Mouse (Mus musculus) subcutaneous adipose tissue, adult 2 months (tissue): Measurements from ENCODE around the gene Slc16a6. TPM values are rescaled to one million over a fixed set of nuclear protein-coding genes. Genes with fewer than 3 reads are reported as not detected.

ENCODE experiments used
- polyA plus RNA-seq: library from polyadenylated mRNA; depleted of rRNA; stranded (reverse); fragments of >200 nt; gene quantifications from 2 replicates; pipeline ENCODE4 v1.2.3, GENCODE M21; 2012; ENCODE audit warnings: low replicate concordance; rRNA removed

Gene Slc16a6
- 1.2 and 4.3 TPM in 2 replicates for polyA plus RNA-seq

DNA sequence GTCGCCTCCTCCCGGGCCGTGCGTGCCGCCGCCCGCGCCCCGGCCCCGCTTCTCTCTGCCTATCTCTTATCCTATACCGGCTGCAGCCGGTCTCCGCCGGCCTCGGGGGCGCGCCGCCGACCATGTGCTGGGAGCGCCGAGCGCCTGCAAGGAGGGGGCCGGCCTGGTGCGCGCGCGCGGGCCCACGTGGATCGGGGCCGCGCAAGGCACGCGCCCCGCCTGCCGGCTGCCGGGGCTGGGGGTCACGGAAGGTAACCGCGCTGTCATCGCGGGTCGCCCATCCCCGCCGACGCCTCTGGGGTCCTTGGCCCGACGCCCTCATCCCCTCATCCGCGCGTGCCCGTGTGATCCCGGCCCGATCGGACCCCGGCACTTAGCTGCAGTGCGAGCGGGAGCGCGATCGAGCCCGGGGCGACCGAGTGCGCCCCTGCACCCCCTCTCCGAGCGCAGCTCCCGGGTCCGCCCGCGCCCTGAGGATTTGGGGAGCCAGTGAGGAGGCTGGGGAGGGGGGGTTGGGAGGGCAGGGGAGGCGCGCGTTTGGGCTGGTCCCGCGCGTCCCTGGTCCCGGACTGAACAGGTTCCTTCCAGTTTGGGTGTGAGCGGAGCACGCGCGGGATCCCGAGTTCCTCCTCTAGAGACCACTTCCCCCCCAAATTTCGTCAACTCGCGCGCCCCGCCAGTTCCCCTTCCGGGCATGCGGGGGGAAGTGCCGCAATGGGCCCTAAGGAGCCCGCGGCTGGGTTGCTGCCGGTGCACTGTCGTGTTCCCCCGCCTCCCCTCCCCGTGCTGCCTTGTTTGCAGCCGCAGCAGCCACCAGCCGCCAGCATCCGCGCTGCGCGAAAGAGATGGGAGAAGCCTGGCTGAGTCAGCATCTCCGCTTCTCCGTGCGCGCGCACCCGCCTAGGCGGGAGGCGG lies at the start of gene Slc16a6, which contains the start of gene Arsg:
Slc16a6 (minus strand) TSS at position 428 of the 915 bp plus-strand sequence.
Arsg (plus strand) TSS at position 204 of the 915 bp plus-strand sequence.

DNA sequence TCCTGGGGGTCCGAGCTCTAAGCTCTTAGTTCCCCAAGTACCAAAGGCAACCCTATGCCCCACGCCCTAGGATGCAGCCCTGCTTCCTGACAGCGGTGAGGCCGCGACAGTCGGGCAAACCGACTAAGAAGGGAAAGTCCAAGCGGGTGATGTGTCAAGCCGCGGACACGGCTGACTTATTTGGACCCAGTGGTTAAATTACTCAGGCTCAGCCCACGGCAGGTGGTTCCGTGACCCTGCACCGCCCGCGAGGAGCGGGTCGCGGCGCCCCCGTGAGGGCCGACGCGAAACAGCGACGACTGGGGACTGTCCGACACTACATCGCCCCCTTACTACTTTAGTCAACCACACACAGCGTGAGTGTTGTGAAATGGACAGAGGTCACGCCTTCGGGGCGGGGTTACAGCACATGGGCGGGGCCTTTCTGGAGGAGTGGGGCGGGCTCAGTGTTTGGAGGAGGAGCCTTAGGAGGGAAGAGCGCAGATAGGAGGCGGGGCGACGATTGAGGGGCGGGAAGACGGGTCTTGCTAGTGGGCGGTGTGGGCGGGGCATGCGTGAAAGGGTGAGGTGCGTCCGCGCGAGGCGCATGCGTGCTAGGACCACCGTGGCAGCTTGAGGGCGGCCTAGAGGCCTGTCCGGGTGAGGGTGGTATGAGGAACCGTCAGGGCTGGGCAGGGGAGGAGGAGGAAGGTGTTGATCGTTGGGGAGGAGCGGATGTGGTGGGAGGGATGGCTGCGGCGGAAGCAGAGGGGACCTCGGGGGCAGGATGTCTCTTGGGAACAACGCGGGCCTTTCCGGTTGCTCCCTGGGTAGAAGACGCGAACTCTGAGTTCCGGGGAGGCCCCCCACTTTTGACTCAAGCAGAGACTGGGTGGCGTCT lies 47.8 kb downstream of the Slc16a6 start, which contains the start of gene Amz2:
Amz2 (plus strand) TSS at position 555 of the 880 bp plus-strand sequence.

DNA sequence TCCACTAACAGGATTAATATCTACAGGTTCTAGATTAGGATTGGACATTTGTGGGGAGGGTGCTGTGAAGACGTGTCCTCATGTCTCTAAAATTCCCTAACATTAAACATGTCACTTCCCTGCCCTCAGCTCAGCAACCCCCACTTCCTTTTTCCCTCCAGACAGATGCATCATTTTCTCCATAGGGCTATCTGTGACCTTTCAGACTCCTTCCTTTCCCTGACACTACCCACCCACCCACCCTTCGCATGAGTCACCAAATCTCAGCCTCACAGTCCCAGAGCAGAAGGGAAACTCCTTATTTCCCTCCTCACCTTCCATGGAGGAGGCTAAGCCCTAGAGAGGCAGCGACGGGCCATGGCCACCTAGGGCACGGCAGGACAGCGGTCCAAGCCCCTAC lies 59.8 kb downstream of the Slc16a6 start, which contains the start of gene 9930022D16Rik:
9930022D16Rik (plus strand) TSS at position 301 of the 400 bp plus-strand sequence.

Other genes with a start within 250 kb of the Slc16a6 start
- gene Rgs9, start 175.5 kb downstream of the Slc16a6 start, polyA plus RNA-seq = 0.29 and 3.9 TPM in 2 replicates
- gene Gna13, start 110.8 kb downstream of the Slc16a6 start, polyA plus RNA-seq = 21.3 and 26.6 TPM in 2 replicates
- not detected in 2 replicates for gene 9930022D16Rik, start 59.7 kb downstream of the Slc16a6 start, polyA plus RNA-seq
- gene Amz2, start 47.7 kb downstream of the Slc16a6 start, polyA plus RNA-seq = 56.4 and 57.5 TPM in 2 replicates
- 6.2 and 12.4 TPM in 2 replicates for gene Arsg, start 224 bp downstream of the Slc16a6 start, polyA plus RNA-seq
- 54.5 and 57.0 TPM in 2 replicates for gene Wipi1, start 138.4 kb upstream of the Slc16a6 start, polyA plus RNA-seq
- 79.0 and 118 TPM in 2 replicates for gene Prkar1a, start 175.8 kb upstream of the Slc16a6 start, polyA plus RNA-seq
- gene Fam20a, start 248.7 kb upstream of the Slc16a6 start, polyA plus RNA-seq = 20.9 and 21.8 TPM in 2 replicates